Mouse (Mus musculus) spleen, postnatal 14 days (tissue): ENCODE measurements at regions not wholly inside any gene's neighbourhood (a gene's known extent, or its start where the extent isn't known, plus 50 kb on each side); places are given as distances from the start of the nearest gene placed in this dataset.

Experiments
- DNase-seq, 2 experiments: peaks; one replicate each; pipeline ENCODE4 v3.0.0; 2021 to 2022; ENCODE audit warnings: low spot score in 2 of 2

DNA sequence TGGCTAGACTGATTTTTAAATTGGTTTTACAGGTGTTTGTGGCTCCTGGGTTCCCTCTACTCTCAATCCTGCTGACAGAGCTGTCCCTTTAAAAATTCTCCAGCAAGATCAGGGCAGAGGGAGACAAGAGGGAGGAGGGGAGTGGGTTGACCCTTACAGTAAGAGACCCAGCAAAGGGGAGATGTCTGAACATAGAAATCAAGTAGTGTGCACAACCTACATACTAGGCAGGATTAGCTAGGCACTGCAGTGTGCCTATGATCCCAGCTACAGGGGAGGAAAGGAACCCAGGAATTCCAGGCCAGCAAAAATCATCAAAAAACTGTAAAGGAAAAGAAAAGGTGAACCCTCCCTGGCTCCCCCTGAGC is 113.2 kb upstream of the Thy1 start:
- DNase-seq, result no peak

DNA sequence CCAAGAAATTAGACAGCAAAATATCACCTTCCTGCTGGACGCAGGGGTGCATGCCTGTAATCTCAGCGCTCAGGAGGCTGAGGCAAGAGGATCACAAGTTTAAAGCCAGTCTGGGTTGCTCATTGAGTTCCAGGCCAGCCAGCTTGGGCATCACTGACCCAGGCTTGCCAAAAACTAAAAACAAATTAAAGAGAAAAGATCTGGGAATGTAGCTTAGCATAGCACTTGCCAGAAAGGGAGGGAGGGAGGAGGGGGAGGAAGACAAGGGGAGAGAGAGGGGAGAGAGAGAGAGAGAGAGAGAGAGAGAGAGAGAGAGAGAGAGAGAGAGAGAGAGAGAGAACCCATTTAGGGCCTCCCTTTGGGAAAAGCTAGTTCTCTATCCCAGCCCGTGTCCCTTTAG is 112.7 kb upstream of the Thy1 start:
- DNase-seq, result no peak

- no peak for DNase-seq
Observed at GRCm38 (mm10) chr9:43934012-43934690, 109.0 kb upstream of the Thy1 start.

DNA sequence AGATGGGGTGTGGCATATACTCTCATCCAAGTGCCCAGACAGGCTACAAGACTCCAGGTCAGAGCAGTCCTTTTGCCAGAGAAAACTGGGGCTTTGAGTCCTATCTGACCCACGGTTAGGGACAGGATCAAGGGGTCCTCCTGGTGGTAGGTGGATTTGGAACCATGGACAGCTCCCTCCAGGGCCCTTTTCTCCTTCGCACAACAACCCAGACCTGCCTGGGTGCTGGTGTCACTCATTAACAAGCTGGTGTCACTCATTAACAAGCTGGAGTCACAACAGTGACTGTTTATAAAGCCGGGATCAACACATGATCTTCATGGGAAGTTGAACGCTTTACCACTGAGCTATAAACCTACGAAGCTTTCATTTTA is 108.5 kb upstream of the Thy1 start:
- no peak for DNase-seq

DNA sequence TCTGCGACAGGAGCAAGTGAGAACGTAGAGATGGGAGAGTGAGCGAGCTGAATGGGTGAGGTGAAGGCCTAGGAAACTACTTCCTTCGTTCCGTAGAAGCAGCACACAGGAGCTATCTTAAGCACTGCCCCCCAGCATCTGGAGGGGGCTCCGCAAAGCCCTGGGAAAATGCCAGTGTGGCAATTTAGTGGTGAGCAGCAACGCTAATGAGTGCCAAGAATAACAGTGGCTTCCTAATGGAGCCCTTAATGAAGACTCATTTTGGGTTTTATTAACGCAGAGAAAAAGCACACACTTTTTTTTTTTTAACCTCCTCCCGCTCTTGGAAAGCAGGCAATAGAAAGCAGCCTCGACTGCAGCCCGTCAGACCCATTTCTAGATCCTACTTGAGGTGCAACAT is 103.8 kb upstream of the Thy1 start:
- DNase-seq, result no peak

- DNase-seq, result no peak
Observed at GRCm38 (mm10) chr9:43942147-43942546, 101.0 kb upstream of the Thy1 start.

DNA sequence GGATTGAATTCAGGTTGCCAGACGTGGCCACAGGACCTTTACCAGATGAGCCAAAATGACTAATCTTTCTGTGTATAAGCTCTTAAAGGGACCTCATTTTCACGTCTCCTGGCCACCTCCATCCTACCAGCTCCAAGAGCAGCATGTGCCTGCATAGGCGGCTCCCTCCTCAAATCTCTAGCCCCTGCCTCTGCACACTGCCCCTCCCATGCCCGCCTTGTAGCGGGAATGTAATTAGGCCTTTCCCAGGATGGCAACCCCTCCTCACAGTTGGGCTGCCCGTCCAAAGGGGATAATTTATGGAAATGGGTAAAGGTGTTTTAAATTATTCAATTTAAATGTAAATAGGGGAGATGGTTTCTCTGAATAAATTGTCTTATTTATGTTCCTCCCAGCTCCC is 99.7 kb upstream of the Thy1 start:
- no peak for DNase-seq

GRCm38 (mm10) chr9:43944816-43945741 is 98.1 kb upstream of the Thy1 start:
- DNase-seq, result no peak

GRCm38 (mm10) chr9:43945997-43946649 is 97.1 kb upstream of the Thy1 start:
- no peak for DNase-seq

DNA sequence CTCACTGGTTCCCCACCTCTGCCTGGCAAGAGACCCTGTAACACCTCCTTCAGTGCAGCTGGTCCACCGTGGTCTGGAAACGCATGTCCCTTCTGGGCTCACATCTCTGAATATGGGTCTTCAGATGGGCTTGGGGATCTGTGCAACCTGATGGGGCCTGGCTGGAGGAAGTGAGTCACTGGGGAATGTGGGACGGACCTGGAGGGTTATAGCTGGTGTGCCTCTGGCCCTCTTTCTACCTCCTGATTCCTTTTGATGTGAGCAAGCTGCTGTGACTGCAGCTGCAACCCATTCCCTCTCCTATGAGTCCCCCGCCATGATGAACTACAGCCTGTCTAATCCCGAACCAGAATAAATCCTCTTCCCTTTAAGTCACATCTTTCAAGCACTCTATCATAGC is 96.1 kb upstream of the Thy1 start:
- no peak for DNase-seq

DNA sequence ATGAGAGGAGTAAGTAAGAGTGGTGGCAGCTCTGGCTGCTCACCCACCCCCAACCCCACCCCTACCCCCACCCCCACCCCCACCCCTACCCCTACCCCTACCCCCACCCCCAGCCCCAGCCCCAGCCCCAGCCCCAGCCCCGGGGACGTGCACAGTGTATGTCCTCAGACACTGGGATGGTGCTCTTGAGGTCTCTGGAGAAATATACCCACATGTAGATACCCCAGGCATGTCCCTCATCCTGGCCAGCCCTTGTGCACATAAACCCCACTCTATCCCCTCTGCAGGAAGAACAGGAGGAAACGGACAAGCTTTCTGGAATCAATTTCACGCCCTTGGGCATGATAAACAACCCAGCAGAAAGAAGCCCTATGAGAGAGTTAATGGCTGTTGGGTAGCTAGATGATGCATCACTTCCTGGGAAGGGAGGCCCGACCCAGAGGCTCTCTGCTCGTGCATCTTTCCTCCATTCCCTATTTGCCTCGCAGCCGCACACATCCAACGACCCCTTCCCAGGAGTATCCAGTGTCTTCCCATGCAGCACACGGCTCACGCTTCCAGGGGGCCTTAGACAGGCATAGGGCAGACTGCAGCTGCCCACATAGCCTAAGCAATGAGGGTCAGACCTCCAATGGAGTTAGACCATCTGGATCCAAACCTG is 95.6 kb upstream of the Thy1 start:
- DNase-seq, result no peak

GRCm38 (mm10) chr9:43953128-43953527 is 90.1 kb upstream of the Thy1 start:
- DNase-seq, result no peak

GRCm38 (mm10) chr9:43959541-43959940 is 83.6 kb upstream of the Thy1 start:
- peak in 1 of 2 experiments; percentile 5 for DNase-seq

DNA sequence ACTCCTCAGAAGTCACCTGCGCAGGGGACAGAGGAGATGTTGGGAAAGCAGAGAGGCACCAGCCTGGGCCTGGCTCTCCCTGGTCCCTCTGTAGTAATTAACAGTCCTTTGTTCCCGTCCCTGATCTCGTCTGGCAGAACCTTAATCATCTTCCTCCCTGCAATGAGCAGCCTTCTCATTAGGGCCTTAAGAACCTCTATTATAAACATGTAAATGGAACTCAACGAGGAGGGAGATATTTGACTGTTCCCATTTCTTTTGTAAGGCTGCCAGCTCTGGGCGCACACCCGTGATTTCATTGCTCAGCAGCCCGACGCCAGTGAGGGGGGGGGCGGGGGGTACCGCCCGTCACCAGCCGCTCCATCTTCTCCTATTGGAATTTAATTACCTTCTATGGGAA is 81.8 kb upstream of the Thy1 start:
- no peak for DNase-seq

- DNase-seq, result no peak
Observed at GRCm38 (mm10) chr9:43965171-43965570, 78.0 kb upstream of the Thy1 start.

DNA sequence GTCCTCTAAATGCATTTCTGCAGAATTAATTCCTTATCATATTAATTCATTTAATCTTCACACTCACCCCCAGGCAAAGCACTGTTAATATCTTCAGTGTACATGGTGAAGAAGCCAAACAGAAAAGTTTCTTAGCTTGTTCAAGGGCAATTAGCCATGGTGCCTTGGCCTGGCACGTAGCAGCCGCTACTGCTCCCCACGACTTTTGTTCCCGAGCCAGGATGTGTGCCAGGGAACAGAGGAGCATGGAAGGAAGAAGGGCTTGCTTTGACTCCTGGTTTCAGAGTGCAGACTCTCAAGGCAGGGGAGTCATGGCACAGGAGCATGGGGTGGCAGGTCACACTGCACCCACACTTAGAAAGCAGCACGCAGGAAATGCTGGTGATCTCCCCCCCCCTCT is 77.4 kb upstream of the Thy1 start:
- no peak for DNase-seq

- DNase-seq, result no peak
Observed at GRCm38 (mm10) chr9:43970043-43970795, 73.0 kb upstream of the Thy1 start.

DNA sequence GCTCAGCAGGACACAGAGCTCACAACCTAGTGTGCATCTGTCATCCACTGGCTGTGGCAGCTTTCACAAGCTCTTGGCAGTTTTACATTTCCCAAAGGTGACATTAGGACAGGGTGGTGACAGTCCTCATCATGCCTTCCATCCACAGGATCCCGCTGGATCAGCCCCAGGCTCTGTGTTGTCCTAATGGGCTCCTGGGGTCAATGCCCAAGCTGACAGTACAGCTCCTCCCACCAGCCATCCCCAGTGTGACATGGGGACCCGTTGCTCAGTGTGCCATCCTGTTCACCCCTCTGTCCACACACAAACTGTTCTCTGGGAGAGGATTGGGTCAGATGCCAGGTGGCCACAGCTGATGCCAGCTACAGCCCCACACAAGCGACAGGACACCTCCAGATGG is 72.3 kb upstream of the Thy1 start:
- DNase-seq, result no peak

GRCm38 (mm10) chr9:43972290-43972689 is 70.9 kb upstream of the Thy1 start:
- peak in 1 of 2 experiments; percentile 27 for DNase-seq

- no peak for DNase-seq
Observed at GRCm38 (mm10) chr9:43975405-43975804, 67.8 kb upstream of the Thy1 start.

DNA sequence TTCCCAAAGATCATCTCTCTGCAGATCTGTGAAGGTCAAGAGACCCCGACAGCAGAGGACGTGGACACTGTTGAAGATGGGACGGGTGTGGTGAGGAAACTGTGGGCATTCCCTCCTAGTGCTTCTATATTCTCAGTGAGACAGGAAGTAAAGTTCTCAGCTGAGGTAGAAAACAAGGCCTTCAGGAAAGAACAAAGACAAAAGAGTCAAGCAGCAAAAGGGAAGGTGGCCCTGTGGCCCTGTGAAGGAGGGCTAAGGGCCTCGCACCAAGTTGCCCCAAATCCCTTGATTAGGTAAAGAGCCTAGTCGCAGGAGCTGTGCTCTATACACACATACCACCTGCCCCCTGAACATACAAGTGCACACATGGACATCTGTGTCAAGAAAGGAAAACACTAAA is 66.8 kb upstream of the Thy1 start:
- DNase-seq, result no peak

- DNase-seq, result no peak
Observed at GRCm38 (mm10) chr9:43977773-43978172, 65.4 kb upstream of the Thy1 start.
